Mouse (Mus musculus) heart, embryonic 14.5 days (tissue): ENCODE results near the gene Slc23a2. TPM values are rescaled to one million over a fixed set of nuclear protein-coding genes. Genes with fewer than 3 reads are reported as not detected.

Experiments
- ATAC-seq: fragments of 200-750 bp; cut with Nextera tagmentation; 2 replicates; pipeline ENCODE4 v1.8.0; 2017; ENCODE audit warnings: low read depth, moderate TSS enrichment; ENCODE audit not compliant: insufficient number of reproducible peaks, insufficient read depth, low FRiP score
- H3K27ac ChIP-seq, 2 experiments: fragments of 200-500 bp in 1 of 2; fragments of 300-500 bp in 1 of 2; sonication (generic) in 1 of 2; replicated peaks in 1 of 2; 2 replicates each; pipeline ENCODE4 v1.5.1; 2012 to 2014; ENCODE audit warnings: low read depth in 2 of 2, low read length in 2 of 2, control low read depth in 1 of 2, mild to moderate bottlenecking in 1 of 2, mixed read lengths in 1 of 2; ENCODE audit not compliant: control insufficient read depth in 1 of 2, insufficient read depth in 1 of 2
- H3K27me3 ChIP-seq: fragments of 300-500 bp; sonication (generic); 2 replicates; pipeline ENCODE4 v1.6.1; 2014; ENCODE audit warnings: mild to moderate bottlenecking, low read length, control low read depth; ENCODE audit not compliant: control insufficient read depth, insufficient read depth
- H3K36me3 ChIP-seq: fragments of 300-500 bp; sonication (generic); 2 replicates; pipeline ENCODE4 v1.6.1; 2014; ENCODE audit warnings: mild to moderate bottlenecking, control low read depth, low read length, mixed read lengths; ENCODE audit not compliant: control insufficient read depth, insufficient read depth
- H3K4me1 ChIP-seq, 2 experiments: fragments of 200-500 bp in 1 of 2; fragments of 300-500 bp in 1 of 2; sonication (generic) in 1 of 2; 2 replicates each; pipeline ENCODE4 v1.6.1; 2012 to 2014; ENCODE audit warnings: low read length in 2 of 2, control low read depth in 1 of 2, mixed read lengths in 1 of 2; ENCODE audit not compliant: control insufficient read depth in 2 of 2, insufficient read depth in 2 of 2
- H3K4me2 ChIP-seq: fragments of 300-500 bp; sonication (generic); 2 replicates; pipeline ENCODE4 v1.6.1; 2014; ENCODE audit warnings: mild to moderate bottlenecking, low read length
- H3K4me3 ChIP-seq, 2 experiments: fragments of 200-500 bp in 1 of 2; fragments of 300-500 bp in 1 of 2; sonication (generic) in 1 of 2; 2 replicates each; pipeline ENCODE4 v1.5.1; 2012 to 2014; ENCODE audit warnings: low read length in 2 of 2, mild to moderate bottlenecking in 2 of 2, control low read depth in 1 of 2, low read depth in 1 of 2, moderate library complexity in 1 of 2; ENCODE audit not compliant: control insufficient read depth in 1 of 2, insufficient read depth in 1 of 2
- H3K9ac ChIP-seq: fragments of 300-500 bp; sonication (generic); 2 replicates; pipeline ENCODE4 v1.6.1; 2014; ENCODE audit warnings: mild to moderate bottlenecking, low read length
- H3K9me3 ChIP-seq: fragments of 300-500 bp; sonication (generic); 2 replicates; pipeline ENCODE4 v1.6.1; 2016; ENCODE audit warnings: low read length, control low read depth; ENCODE audit not compliant: control insufficient read depth
- WGBS: fragments of 180-500 bp; shearing (Covaris S2); extraction: QIAGEN DNeasy Blood & Tissue Kit; methylation state at CpG from one replicate; pipeline ENCODE4 v1.1.7; 2014; 5-methylcytosine and 5-hydroxymethylcytosine counted together
- polyA plus RNA-seq: library from polyadenylated mRNA; unstranded; fragments of >200 nt; fragmentation: Nextera tagmentation; extraction: Ambion mirVana; gene quantifications from 2 replicates; pipeline ENCODE4 v1.2.1, GENCODE M21; 2014

Slc23a2 gene
- polyA plus RNA-seq, 1 experiment from 2014 or later: 10.9 TPM

DNA sequence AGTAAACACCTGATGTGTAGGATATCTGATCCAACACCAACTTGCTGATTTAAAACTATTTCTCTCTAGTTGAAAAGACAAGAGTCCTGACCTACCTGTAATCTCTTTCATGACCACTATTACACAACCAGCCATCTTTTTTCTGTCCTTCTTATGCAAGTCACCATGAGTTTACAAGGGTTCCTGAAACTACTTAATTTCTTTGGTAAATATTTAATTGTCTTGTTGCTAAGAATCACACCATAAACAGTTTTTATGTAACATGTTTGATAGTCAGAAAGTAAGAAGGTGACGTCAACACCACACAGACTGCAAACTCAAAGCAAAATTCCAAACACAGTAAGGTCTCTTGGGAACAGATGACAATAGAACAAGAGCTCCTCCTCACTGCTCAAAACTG lies 26.3 kb downstream of the Slc23a2 start:
- no peaks in the 10 kb centered on the region for H3K27me3 ChIP-seq
- H3K4me2 ChIP-seq: no peak overlapping the region
- H3K9me3 ChIP-seq: no peaks in the 10 kb centered on the region
- no peak overlapping the region for H3K27ac ChIP-seq
- H3K4me1 ChIP-seq: peaks cover under 1 to 7% of the 10 kb centered on the region in 2 experiments; a peak in 3 of 4 replicates
- no peak for ATAC-seq
- no peak overlapping the region for H3K9ac ChIP-seq
- H3K36me3 ChIP-seq: no peaks in the 10 kb centered on the region
- no peak overlapping the region for H3K4me3 ChIP-seq
- WGBS: 86% methylated on average over 1 of the region's 1 CpGs

DNA sequence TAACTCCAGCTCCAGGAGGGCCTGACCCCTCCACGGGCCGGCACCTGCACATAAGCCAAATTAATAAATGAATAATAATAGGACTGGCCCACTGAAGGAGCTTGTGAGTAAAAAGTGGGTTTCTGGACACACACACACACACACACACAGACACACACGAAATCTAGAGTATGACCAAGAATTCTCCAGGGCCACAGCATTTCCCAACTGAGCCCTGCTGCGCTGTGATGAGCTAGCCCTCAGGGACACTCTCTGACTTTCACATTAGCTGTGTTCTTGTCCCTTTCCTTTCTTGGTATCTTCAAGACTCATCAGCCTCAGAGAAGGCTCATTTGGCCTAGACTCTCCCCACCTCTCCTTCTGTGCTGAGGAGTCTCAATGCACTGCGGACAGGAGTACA lies 29.0 kb downstream of the Slc23a2 start:
- 90% methylated on average over 5 of the region's 5 CpGs for WGBS
- Histone ChIP-seq H3K36me3 (no peaks in the 10 kb centered on the region), H3K4me3 (no peak overlapping the region), H3K27ac (no peak overlapping the region), H3K27me3 (no peaks in the 10 kb centered on the region), H3K9me3 (no peaks in the 10 kb centered on the region), H3K9ac (no peak overlapping the region), H3K4me2 (no peak overlapping the region), H3K4me1 (peaks cover 2 to 12% of the 10 kb centered on the region in 2 experiments; a peak in 3 of 4 replicates)
- no peak for ATAC-seq

DNA sequence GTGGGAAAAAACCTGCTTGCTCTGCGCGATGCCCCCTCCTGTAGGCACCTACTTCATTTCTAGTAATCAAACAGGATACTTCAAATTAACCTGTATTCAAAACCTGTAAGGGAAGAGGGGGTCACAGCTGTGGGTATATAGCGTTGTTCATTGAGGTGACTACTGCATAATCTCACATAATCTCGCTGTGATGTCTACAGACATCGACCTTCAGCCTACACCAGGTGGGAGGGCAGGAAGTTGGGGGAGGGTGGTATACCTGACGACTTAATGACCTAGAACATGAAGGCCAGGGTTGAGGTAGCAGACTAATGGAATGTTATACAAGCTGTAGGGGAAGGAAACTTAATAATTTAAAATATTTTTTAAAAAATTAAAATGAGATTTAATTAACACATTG lies 29.6 kb downstream of the Slc23a2 start:
- Histone ChIP-seq H3K9ac (no peak overlapping the region), H3K4me1 (peaks cover 2 to 16% of the 10 kb centered on the region in 2 experiments; a peak in 3 of 4 replicates), H3K36me3 (no peaks in the 10 kb centered on the region), H3K9me3 (no peaks in the 10 kb centered on the region), H3K27me3 (no peaks in the 10 kb centered on the region), H3K27ac (no peak overlapping the region), H3K4me3 (no peak overlapping the region), H3K4me2 (no peak overlapping the region)
- 66% methylated on average over 6 of the region's 6 CpGs for WGBS
- ATAC-seq: no peak

DNA sequence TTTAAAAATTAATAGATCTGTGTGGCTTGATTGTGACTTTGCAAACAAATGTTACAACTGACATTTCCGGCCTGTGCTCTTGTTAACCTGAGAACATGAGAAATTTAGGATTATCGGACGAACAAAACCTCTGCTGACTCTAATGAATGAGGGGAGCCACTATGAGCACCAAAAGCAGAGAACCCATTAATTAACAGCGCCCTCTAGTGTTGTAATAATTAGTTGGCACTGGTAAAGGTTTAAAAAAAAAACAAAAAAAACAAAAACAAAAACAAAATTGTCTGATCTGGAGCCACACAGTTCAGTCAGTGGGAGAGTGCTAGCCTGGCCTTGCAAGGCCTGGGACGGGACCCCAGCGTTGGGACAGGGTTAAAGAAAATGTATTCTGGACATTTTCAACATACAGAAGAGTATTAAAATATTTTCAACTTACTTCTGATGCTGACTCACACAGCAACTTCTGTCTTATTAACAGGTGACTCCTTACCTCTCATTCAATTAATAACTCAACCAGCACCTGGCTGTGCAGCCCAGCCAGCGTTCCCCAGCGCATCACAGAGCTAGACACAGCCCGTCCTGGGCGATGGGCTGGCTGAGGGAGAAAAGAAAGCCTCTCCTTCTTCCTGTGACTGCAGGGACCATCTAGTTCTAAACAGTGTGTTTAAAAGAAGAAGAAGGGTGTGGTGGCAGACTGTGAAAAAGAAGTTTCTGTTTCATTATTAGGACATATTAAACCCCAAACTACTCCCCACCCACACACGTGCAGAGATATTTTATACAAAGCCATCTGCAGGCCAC lies 30.7 kb downstream of the Slc23a2 start:
- H3K4me2 ChIP-seq: no peak overlapping the region
- no peaks in the 10 kb centered on the region for H3K27me3 ChIP-seq
- ATAC-seq: no peak
- H3K4me1 ChIP-seq: peaks cover 2 to 16% of the 10 kb centered on the region in 2 experiments; a peak in 3 of 4 replicates
- no peaks in the 10 kb centered on the region for H3K36me3 ChIP-seq
- 59% methylated on average over 11 of the region's 11 CpGs for WGBS
- no peak overlapping the region for H3K4me3 ChIP-seq
- H3K9ac ChIP-seq: peak overlapping the region; percentile 6; the same call in 1 of the 2 replicates
- no peak overlapping the region for H3K27ac ChIP-seq
- H3K9me3 ChIP-seq: no peaks in the 10 kb centered on the region

DNA sequence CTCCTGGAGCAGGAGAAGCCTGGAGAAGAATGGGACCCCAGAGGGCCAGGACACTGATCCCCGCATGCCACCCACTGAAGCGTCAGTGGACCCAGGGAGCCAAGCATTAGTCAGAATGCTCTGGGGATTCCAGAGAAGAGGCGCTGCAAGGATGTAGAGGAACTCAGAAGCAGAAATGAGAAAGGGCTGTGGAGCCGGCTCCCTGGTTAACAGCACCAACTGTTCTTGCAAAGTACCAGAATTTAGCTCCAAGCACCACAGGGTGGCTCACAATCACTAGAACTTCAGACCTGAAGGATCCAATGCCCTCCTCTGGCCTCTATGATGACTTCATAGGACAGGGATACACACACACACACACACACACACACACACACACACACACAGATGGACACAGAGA lies 32.6 kb downstream of the Slc23a2 start:
- no peak overlapping the region for H3K9ac ChIP-seq
- WGBS: 84% methylated on average over 4 of the region's 4 CpGs
- no peak overlapping the region for H3K4me3 ChIP-seq
- H3K4me2 ChIP-seq: no peak overlapping the region
- no peaks in the 10 kb centered on the region for H3K9me3 ChIP-seq
- no peak overlapping the region for H3K27ac ChIP-seq
- 0 out of 2 replicates have a peak, but pooled peaks cover 3% of the 10 kb centered on the region for H3K36me3 ChIP-seq
- H3K27me3 ChIP-seq: no peaks in the 10 kb centered on the region
- ATAC-seq: no peak
- peaks cover 8 to 25% of the 10 kb centered on the region in 2 experiments for H3K4me1 ChIP-seq

DNA sequence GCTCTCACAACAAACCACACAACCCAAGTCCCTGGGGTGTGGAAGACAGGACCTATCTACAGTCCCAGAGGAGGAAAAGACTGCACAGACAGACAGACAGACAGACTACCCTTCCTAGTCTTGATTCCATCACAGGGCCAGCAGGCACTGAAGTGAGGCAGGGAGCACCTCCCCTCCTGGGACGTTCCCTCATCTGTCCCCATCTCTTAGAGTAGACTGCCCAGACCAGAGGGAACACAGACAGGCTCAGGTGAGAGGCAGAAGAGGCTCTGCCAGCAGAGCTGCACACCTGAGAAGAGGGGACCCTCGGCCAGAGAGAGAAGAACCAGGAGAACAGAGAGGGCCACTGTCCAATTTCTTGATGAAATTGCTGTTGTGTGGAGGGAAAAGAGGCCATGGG lies 33.0 kb downstream of the Slc23a2 start:
- Histone ChIP-seq H3K4me3 (no peak overlapping the region), H3K9ac (no peak overlapping the region), H3K27ac (no peak overlapping the region), H3K27me3 (no peaks in the 10 kb centered on the region), H3K36me3 (0 out of 2 replicates have a peak, but pooled peaks cover 3% of the 10 kb centered on the region), H3K4me1 (peaks cover 12 to 29% of the 10 kb centered on the region in 2 experiments), H3K9me3 (no peaks in the 10 kb centered on the region), H3K4me2 (no peak overlapping the region)
- ATAC-seq: no peak
- 63% methylated on average over 2 of the region's 2 CpGs for WGBS

DNA sequence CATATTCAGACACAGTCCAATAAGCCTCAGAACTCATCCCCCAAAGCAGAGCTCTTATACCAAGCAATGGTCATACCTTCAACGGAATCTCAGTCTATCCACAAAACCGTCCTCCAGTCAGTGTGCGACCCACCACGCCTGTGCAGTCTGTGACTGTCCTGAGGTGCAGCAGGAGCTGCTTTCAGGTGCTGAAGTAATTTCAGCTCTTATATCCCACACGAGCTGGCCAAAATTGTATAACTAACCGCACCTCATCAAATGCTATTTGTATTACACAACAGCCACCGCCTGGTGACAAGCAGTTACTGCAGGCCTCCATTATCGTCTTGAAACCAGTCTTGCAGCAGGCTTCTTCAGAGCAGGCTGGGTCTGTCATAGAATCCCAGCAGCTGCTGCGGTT lies 33.6 kb downstream of the Slc23a2 start:
- H3K4me2 ChIP-seq: 0 out of 2 replicates have a peak overlapping the region, but pooled peaks have one; percentile 24

More for the DNA sequence above, 33.6 kb downstream of the Slc23a2 start:
- 0 out of 2 replicates have a peak, but pooled peaks cover 3% of the 10 kb centered on the region for H3K36me3 ChIP-seq
- no peak overlapping the region for H3K4me3 ChIP-seq
- no peaks in the 10 kb centered on the region for H3K9me3 ChIP-seq
- WGBS: 46% methylated on average over 9 of the region's 9 CpGs
- no peak for ATAC-seq
- H3K4me1 ChIP-seq: peaks cover 15 to 34% of the 10 kb centered on the region in 2 experiments
- H3K27me3 ChIP-seq: no peaks in the 10 kb centered on the region
- 0 out of 4 replicates have a peak overlapping the region, but pooled peaks of 1 of the 2 experiments have one; percentile 24 for H3K27ac ChIP-seq
- no peak overlapping the region for H3K9ac ChIP-seq
